Mouse (Mus musculus) brain, embryonic 18.5 days (tissue): ENCODE results near the gene Gm5244.

Experiments used
- DNase-seq: peaks from one replicate; pipeline ENCODE4 v3.0.0-alpha.2; 2012; ENCODE audit warnings: low read depth, low spot score

Gm5244 gene

GRCm38 (mm10) chr19:12846382-12846781, at the start of gene Gm5244:
Gm5244 (plus strand) TSS chr19:12846682.
- no peak for DNase-seq

- DNase-seq, result peak; percentile 24
Measured at GRCm38 (mm10) chr19:12797071-12797470, 49.4 kb upstream of the Gm5244 start.

DNA sequence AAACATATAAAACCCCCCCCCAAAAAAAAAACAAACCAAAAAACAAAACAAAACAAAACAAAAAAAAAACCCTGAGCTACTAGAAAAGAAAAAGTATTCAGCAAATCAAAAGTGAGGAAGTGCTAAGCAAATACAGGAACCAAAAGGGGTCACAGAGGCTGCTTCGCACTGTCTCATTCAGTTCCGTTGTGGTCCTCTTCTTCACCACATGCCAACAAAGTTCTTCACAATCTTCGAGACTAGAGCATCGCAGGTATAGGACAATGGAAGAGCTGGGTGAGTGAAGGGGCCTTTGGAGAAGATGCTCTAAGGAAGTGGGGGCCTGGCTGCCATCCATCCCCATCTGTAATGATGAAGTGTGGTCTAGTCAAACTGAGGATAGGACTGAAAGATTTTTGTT, 48.1 kb upstream of the Gm5244 start:
- DNase-seq, result no peak

DNA sequence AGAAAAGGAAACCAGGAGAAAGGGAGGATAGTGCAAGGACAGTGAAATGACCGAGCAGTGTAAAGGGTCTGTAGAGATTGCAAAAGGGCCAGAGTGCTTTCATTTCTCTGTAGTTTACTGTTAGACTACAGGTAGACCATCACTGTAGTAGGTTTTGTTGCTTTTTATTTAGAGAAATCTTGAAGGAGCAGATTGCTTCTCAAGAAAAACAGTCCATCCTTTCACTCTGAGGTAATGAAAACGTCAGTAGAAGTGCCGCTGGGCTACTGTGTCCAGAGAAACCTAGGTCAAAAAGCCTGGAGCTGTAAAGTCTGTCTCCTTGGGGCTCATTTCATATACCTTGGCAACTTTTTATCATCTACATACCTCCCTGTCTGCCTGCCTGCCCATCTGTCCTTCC, 47.4 kb upstream of the Gm5244 start:
- no peak for DNase-seq

DNA sequence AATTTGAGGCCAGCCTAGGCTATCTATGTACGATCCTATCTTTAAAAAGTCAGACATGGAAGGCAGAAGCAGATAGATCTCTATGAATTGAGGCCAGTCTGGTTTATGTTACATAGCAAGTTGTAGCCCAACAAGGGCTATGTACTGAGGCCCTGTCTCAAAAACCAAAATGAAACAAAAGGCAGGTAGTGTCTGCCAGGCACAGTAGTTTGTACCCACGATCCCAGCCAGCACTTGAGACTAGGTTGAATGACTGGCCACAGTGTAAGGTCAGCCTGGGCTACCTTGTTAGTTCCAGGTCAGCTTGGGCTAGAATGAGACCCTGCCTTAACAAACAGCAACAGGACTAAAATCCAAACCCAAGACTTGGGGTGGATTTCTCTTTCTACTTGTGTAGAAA, 45.9 kb upstream of the Gm5244 start:
- no peak for DNase-seq

DNA sequence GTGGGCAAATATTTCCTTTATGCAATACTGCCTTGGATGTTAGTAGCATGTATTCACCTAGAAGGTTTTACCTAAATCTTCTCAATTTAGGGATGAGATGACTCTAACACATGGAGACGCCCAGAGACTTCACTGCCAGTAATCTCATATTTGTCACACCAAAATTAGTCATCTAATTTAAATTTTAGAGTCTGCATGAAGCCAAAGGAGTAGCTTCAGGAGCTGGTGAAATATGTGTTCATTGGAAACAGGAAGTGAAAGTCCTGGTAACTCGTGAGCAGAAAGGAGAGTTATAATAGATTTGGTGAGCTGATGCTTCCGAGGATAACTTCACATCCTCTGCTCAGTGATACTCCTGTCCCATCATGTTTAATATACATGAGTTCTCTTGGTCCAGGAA, 45.4 kb upstream of the Gm5244 start:
- no peak for DNase-seq

DNA sequence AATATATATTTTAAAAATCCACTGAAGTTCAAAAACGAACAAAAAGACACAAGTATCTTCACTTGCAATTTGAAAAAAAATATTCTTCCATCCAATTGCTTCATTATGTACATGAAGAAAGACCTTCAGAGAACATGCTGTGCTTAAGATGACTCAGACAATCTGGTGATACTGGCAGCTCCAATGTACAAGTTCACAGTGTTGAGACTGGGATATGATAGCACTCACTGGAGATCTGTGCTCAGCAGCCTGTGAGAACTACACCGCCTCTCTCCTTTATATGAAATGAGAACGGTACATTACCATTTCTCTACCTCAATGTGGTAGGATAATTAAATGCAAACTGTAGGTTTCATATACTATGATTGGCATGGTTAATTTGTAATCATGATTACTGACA, 43.7 kb upstream of the Gm5244 start:
- DNase-seq, result no peak

DNA sequence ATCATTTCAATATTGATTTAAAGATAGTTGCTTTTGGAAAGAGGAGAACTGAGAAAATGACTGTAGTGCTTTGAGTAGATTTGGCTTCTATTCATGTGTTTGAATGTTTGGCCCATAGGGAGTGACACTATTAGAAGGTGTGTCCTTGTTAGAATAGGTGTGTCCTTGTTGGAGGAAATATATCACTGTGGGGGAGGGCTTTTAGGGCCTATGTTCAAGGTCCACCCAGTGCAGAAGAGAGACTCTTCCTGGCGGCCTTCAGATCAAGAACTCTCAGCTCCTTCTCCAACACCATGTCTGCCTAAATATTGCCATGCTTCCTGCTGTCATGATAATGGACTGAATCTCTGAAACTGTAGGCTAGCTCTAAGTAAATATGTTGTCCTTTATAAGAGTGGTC, 42.2 kb upstream of the Gm5244 start:
- no peak for DNase-seq

DNA sequence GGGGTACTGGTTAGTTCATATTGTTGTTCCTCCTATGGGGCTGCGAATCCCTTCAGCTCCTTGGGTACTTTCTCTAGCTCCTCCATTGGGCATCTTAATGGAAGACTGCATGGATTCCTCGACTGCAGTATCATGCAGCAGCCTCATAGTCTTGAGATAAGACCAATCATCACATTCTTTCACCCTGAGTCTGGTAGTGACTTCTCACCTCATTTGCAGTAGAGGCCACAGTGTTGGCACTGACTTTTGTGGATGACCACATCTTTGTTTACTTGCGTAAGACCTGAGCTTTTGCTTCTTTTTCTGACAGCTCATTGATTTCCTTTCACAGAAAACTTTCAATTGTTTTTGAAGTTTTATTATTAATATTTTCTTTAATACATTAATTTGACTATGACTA, 40.8 kb upstream of the Gm5244 start:
- DNase-seq, result no peak

DNA sequence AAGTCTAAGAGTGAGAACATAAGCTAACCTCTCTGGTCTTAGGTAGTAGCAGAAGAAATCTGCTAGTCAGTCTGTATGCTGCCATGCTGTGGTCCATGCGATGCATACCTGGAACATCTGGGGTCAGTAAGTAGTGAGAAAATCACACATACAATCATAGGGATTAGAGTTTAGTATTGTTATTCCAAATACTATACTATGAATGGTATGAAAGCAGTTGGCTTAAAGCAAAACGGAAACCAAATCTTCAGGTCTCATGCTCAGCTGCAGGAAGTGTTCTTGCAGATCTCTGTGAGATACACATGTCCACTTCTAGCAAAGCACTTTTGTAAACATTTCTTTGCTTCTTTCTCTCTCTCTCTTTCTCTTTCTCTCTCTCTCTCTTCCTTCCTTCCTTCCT, 40.3 kb upstream of the Gm5244 start:
- DNase-seq, result no peak

DNA sequence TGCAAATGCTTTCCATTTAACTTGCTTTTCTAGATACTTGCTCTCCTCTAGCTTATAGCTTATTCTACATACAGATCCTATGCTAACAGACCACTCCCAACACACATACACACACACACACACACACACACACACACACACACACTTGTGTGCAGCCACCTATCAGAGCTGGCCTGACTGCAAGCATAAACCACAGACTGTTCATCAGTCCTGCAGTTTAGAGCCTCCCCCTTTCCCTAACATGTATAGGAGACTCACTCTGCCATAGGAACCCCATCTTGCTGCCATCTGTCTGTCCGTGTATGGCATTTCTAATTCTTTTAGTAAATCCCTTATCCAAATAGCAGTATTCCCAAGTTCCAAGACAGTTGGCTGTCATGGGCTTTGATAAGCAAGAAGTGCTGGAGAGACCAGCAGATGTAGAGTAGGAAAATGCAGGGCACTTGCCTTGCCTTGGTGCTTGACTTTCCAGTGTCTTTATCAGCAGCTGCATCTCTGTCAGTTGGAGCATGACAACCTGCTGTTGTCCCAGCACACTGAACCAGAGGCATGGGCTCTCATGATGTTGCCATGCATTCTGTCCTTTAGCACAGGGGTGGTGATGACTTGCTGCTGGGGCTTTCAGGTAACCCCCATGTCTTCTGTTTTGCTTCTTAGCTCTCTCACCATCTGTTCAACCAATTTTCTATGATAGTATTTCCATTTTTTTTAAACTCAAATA, 33.7 kb upstream of the Gm5244 start:
- DNase-seq, result no peak

DNA sequence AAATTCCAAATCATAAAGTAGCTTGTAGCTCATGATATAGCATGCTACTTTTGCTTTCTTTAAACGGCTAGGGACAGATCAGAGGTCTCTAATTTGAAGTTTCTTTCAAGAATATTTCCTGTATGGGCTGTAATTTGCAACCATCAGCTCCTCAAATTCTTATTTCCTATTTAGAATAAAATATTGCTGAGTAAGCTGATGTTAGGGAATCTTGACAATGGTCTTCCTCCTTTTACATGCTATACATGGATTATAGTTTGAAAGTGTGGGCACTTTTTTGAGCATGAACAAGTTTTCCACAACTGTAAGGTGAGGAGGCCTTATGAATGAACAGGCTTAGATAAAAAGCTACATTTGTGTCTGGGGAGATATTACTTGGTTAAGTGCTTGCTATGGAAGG, 32.6 kb upstream of the Gm5244 start:
- DNase-seq, result no peak

- DNase-seq, result no peak
Measured at GRCm38 (mm10) chr19:12818507-12818906, 28.0 kb upstream of the Gm5244 start.

DNA sequence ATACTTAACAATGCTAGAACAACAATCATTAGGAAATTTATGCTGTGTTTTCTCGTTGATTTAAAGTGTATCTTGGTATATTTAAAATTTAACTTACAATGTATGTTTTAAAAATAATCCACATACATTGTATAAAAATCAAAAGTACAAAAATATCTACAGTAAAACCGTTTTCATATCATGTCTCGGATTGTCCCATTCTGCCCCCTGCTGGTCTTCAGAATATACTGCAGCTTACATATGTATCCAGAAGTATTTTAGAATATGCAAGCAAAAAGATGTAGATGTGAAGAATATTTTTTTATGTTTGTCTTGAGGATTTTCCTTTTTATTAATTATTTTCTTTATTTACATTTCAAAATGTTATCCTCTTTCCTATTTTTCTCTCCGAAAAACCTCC, 26.1 kb upstream of the Gm5244 start:
- no peak for DNase-seq

DNA sequence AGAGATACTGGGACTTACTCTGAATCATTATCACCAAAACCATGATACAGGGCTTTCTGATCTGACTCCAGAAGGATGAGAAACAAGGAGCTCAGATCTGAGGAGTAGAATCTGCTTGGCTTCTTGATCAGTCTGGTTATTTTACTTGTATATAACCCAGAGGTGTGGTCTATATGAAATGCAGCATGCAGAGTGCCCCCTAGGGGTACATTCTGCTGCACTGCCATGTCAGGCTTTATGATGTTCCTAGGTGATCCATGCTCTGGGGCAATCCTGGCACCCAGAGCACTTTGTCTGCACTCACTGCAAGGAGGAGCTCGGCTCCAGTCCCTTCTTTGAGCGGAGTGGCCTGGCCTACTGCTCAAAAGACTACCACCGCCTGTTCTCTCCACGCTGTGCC, 21.9 kb upstream of the Gm5244 start:
- DNase-seq, result no peak

GRCm38 (mm10) chr19:12830823-12831430, 15.6 kb upstream of the Gm5244 start:
- DNase-seq, result no peak

DNA sequence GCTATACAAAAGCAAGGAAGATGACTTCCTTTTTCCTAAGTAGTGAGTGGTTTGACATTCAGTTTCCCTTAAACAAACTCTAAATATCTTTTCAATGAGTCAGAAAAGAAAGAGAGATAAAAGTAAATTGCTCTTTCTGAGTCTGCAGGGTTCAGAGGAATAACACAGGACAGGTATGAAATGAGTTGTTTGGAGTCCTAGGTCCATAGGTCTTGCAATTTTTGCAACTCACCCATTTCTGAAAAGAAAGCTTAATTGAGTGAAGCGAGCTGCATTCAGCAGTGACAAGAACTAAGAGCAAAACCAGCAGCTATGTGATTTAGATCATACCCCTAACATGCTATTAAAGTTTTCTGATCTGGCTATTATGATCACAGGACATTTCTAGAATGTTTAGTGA, 14.9 kb upstream of the Gm5244 start:
- no peak for DNase-seq

- DNase-seq, result no peak
Measured at GRCm38 (mm10) chr19:12833625-12834024, 12.9 kb upstream of the Gm5244 start.

GRCm38 (mm10) chr19:12838507-12838906, 8.0 kb upstream of the Gm5244 start:
- DNase-seq, result no peak

DNA sequence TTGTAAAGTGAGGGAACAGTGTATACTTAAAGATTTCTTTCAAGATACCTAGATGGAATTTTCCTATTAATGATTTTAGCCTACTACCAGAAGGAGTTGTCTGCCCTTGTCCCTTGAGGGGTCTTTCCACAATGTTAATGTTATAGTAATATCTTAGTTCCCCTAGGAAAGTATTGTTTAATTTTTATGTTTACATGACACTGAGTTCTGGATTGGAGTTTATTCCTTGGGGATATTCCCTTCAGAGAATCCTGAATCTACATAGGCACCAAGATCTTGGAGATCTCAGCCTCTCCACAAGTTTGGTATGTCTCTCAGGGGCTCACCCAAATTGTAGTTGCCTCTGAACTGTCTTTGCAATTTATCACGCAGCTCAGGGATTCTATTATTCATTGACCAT, 10.5 kb downstream of the Gm5244 start, which contains the start of gene Olfr1444:
Olfr1444 (plus strand) TSS at position 301 of the 400 bp plus-strand sequence.
- no peak for DNase-seq

DNA sequence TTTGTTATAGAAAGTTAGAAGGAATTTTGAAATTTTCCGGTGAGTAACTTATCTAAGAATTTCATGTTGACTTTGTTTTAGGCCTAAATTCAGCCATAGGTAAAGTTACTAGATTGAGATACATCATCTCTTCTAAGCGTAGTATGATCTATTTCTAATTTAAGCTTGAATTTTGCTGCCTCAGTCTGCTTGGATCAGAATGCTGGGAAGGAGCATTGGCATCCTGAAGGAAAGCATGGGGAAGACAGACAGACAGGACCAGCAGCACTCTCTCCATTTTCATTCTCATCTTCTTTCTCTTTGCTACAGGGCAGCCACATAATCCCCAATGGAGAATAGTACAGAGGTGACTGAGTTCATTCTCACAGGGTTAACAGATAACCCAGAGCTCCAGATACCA, 37.1 kb downstream of the Gm5244 start, which contains the start of gene Olfr1445:
Olfr1445 (plus strand) TSS at position 301 of the 400 bp plus-strand sequence.
- no peak for DNase-seq

DNA sequence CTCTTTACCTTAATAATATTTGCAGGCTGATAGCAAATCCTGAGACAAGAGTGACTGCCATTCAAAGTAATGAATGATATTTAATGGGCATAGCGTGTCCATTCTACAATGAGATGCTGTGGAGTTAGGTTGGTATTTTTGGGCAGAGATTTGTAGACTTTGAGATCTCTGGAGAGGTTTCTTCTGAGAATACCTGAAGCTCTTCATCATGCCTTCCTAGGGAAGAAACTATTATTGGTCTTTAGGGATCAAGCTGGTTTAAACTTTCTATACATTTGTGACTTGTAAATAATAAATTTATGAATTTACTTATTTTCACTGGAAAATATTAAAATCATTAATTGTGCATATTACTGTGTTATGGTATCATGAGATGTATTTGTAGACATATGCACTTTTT, 46.9 kb downstream of the Gm5244 start, which contains the start of gene Olfr1446:
Olfr1446 (minus strand) TSS at position 101 of the 400 bp plus-strand sequence.
- DNase-seq, result no peak
